Mouse (Mus musculus) brain, embryonic 14.5 days (tissue): ENCODE measurements around the gene Necab2. TPM values are rescaled to one million over a fixed set of nuclear protein-coding genes. Genes with fewer than 3 reads are reported as not detected.

Source experiments
- DNase-seq: peaks from one replicate; pipeline ENCODE4 v3.0.0-alpha.2; 2011; ENCODE audit warnings: low read depth
- CTCF ChIP-seq: fragments of 200-500 bp; IDR thresholded peaks from 2 replicates; pipeline ENCODE4 v1.5.1; 2012; ENCODE audit warnings: inconsistent platforms, mild to moderate bottlenecking, moderate library complexity, borderline replicate concordance; ENCODE audit not compliant: insufficient read depth, insufficient read length; ENCODE audit errors: extremely low read depth
- POLR2A ChIP-seq: fragments of 200-500 bp; IDR thresholded peaks from 2 replicates; pipeline ENCODE4 v1.6.1; 2012; ENCODE audit warnings: mild to moderate bottlenecking, inconsistent platforms, borderline replicate concordance; ENCODE audit not compliant: poor library complexity, insufficient read depth, insufficient read length, severe bottlenecking; ENCODE audit errors: extremely low read depth
- polyA plus RNA-seq: library from polyadenylated mRNA; depleted of rRNA; stranded (reverse); fragments of >200 nt; gene quantifications from 2 replicates; pipeline ENCODE4 v1.2.3, GENCODE M21; 2012

Gene Necab2
- polyA plus RNA-seq, 1 experiment, result 43.5 TPM

- TF ChIP-seq CTCF, result no peak
- no peak for TF ChIP-seq POLR2A
- no peak for DNase-seq
Observed at GRCm38 (mm10) chr8:119463709-119464108, 17.2 kb downstream of the Necab2 start.

- no peak for TF ChIP-seq CTCF
- no peak for TF ChIP-seq POLR2A
- DNase-seq, result peak; percentile 71
Observed at GRCm38 (mm10) chr8:119466105-119466504, 19.6 kb downstream of the Necab2 start.

DNA sequence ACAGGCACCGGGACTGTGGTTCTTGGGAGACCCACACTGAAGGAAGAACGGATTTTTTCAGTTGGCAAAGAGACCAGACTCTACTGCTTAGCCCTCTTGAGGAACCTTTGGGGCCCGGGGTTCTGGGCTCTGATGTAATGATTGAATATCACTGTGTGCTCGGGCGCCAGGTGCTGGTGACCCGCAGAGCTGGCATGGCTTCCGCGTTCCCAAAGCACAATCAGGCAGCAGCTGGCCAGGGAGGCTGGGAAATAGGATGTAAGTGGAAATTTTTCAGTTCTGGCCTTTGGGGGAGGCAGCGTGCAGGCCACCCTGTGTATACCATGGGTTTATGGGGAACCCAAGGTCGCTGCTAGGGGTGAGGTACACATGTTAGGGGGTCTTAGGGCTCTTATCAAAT, 20.3 kb downstream of the Necab2 start:
- TF ChIP-seq CTCF (no peak), POLR2A (no peak)
- peak; percentile 61 for DNase-seq

DNA sequence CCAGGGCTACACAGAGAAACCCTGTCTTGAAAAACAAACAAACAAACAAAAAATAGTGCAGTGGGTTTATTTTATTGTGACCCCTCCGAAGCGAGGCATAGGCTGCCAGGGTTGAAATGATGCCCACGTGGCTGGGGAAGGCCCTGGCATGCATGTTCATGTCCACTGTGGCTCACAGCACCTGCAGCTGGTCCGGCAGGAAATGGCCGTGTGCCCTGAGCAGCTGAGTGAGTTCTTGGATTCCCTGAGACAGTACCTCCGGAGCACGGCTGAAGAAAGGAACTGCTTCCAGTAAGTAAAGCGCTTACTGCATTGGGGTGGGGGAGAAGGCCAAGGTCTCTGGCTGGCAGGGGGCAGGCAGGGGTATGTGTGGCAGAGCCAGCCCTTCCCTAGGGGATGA, 21.6 kb downstream of the Necab2 start:
- no peak for DNase-seq
- TF ChIP-seq POLR2A (no peak), CTCF (no peak)

DNA sequence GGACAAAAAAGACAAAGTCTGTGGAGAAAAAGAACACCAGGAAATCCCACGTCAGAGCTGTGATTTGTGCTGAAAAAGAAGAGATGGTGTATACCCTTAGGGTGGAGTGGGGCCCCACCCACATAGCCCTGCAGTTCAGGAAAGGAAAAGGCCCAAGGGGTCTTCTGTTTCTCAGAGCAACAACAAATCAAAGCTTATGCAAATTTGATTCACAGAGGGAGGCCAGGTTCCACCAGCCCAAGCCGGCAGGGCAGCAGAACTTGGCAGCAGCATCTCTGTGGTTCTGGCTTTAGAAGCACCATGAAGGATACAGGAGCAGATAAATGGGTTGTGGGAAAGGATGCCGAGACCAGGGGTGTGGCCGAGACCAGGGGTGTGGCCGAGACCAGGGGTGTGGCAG, 32.2 kb downstream of the Necab2 start:
- TF ChIP-seq POLR2A, result no peak
- TF ChIP-seq CTCF, result no peak
- no peak for DNase-seq

DNA sequence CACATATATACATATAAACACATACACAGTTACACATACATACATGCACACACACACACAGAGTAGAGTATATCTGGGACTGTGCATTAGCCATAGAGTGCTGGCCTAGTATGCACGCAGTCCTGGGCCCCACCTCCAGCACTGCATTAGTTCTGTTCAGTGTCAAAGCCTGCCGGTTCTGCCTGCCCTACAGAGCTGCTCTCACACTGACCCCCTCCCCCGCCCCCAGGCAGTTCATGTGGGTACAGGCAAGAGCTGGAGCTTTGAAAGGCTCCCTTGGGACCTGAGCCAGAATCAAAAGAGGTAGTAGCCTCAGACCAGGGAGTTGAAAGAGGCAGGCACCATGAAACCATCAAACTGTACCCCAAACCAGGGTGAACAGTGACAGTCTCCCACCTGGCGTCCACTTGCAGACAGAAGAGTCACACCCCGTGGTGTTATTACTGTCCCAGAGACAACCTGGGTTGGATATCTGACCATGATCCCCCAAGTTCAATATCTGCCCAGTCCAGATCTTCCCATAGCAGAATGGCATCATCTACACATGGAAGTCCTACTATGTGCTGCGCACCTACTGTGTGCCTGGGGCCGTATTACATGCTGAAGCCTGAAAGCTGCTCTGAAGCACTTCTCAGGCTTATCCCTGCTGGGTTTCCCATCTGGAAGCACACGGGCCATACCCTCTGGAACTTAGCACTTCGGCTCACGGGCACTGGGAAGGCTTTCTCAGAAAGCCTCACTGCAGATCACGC, 37.8 kb downstream of the Necab2 start:
- TF ChIP-seq CTCF (no peak), POLR2A (no peak)
- no peak for DNase-seq

GRCm38 (mm10) chr8:119487093-119487492, 40.6 kb downstream of the Necab2 start:
- TF ChIP-seq POLR2A (no peak), CTCF (no peak)
- no peak for DNase-seq

DNA sequence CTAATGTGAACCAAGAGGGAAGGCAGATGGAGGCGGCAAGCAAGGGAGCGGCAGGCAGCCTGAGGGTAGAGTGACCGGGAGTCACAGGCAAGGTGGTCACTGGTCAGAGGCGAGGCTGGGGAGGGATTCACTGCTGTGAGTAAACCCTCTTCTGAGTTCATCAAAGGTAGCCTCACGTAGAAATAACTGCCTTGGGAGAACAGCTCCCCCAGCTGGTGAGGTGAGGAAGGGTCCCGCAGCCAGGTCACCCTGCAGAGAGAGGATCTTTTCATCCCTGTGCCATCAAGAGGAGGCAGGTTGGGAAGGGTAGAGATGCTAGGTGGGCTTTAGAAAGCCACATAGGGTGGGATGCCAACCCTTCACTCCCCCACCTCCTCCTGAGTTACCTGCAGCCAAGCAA, 50.3 kb downstream of the Necab2 start:
- TF ChIP-seq CTCF, result peak; percentile 55; the same call in 1 of the 2 replicates
- no peak for TF ChIP-seq POLR2A
- DNase-seq, result no peak

GRCm38 (mm10) chr8:119499836-119500235, 53.3 kb downstream of the Necab2 start:
- DNase-seq, result no peak
- no peak for TF ChIP-seq POLR2A
- no peak for TF ChIP-seq CTCF

DNA sequence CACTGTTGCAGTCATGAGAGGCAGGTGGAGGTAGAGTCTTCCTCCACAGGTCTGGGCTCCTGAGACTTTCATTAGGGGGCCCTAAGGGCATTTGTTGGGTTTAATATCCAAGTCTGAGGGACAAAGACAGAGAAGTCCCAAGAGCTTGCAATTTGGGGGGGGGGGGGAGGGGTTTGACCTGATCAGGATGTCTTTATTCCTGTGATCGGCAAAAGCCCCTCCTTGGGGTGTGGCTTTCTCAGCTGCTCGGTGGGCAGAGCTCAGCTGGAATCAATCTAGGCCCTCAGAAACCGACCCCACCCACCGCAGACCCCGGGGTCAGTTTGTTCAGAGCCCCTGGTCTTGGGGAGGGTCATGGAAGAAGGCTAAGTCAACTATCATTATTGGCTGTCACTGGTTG, 55.1 kb downstream of the Necab2 start, which contains the start of gene Slc38a8:
Gene Slc38a8 (minus strand): TSS at position 101 of the 400 bp plus-strand sequence.
- no peak for DNase-seq
- TF ChIP-seq CTCF, result no peak
- no peak for TF ChIP-seq POLR2A

DNA sequence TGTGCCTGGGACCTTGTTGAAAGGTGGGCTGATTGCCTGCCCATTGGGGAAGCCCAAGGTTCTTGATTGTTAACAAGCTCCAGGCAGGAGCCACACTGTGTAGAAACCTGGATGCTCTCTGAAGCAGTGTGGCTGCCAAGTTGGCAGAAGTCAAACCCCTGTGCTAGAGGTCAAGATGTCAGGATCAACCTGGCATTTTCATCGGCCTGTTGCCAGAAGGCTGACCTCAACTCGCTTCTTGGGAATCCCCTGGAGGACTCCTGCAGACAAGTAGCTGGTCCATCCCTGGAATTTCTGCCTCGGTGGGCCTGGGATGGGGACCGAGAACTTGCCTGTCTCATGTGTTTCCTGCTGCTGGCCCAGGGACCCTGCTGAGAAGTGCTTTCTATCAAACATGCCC, 55.6 kb downstream of the Necab2 start:
- TF ChIP-seq CTCF (no peak), POLR2A (no peak)
- DNase-seq, result no peak

GRCm38 (mm10) chr8:119503191-119503767, 56.8 kb downstream of the Necab2 start:
- TF ChIP-seq POLR2A, result no peak
- TF ChIP-seq CTCF, result no peak
- DNase-seq, result peak; percentile 69

- DNase-seq, result peak; percentile 31
- TF ChIP-seq POLR2A (no peak), CTCF (no peak)
Observed at GRCm38 (mm10) chr8:119505488-119505887, 59.0 kb downstream of the Necab2 start.

GRCm38 (mm10) chr8:119506106-119506505, 59.6 kb downstream of the Necab2 start:
- TF ChIP-seq POLR2A, result no peak

More at GRCm38 (mm10) chr8:119506106-119506505, 59.6 kb downstream of the Necab2 start:
- DNase-seq, result no peak
